Mouse (Mus musculus) embryonic facial prominence, embryonic 15.5 days (tissue): ENCODE results near the gene Gvin1. TPM values are rescaled to one million over a fixed set of nuclear protein-coding genes. Genes with fewer than 3 reads are reported as not detected.
"Not testable (repeated sequence)": the region's sequence is repeated elsewhere in the genome, so short reads cannot be mapped to it uniquely, and the experiment has no call there.

ENCODE experiments used
- ATAC-seq: fragments of 200-750 bp; cut with Nextera tagmentation; 2 replicates; pipeline ENCODE4 v1.8.0; 2017; ENCODE audit warnings: low read depth, moderate TSS enrichment; ENCODE audit not compliant: insufficient number of reproducible peaks, low FRiP score, low TSS enrichment
- H3K27ac ChIP-seq: fragments of 300-500 bp; sonication (generic); replicated peaks from 2 replicates; pipeline ENCODE4 v1.5.1; 2015; ENCODE audit warnings: mild to moderate bottlenecking, inconsistent platforms
- H3K27me3 ChIP-seq: fragments of 300-500 bp; sonication (generic); 2 replicates; pipeline ENCODE4 v1.6.1; 2015; ENCODE audit warnings: inconsistent platforms
- H3K36me3 ChIP-seq: fragments of 300-500 bp; sonication (generic); 2 replicates; pipeline ENCODE4 v1.6.1; 2015; ENCODE audit warnings: mild to moderate bottlenecking, inconsistent platforms
- H3K4me1 ChIP-seq: fragments of 300-500 bp; sonication (generic); 2 replicates; pipeline ENCODE4 v1.6.1; 2015; ENCODE audit warnings: inconsistent platforms
- H3K4me2 ChIP-seq: fragments of 300-500 bp; sonication (generic); replicated peaks from 2 replicates; pipeline ENCODE4 v1.6.1; 2015; ENCODE audit warnings: mild to moderate bottlenecking, inconsistent platforms
- H3K4me3 ChIP-seq: fragments of 300-500 bp; sonication (generic); replicated peaks from 2 replicates; pipeline ENCODE4 v1.5.1; 2015; ENCODE audit warnings: mild to moderate bottlenecking, inconsistent platforms
- H3K9ac ChIP-seq: fragments of 300-500 bp; sonication (generic); 2 replicates; pipeline ENCODE4 v1.6.1; 2015; ENCODE audit warnings: inconsistent platforms
- H3K9me3 ChIP-seq: fragments of 300-500 bp; sonication (generic); replicated peaks from 2 replicates; pipeline ENCODE4 v1.6.1; 2016; ENCODE audit warnings: inconsistent platforms
- WGBS: fragments of 180-500 bp; shearing (Covaris S2); methylation state at CpG from one replicate; pipeline ENCODE4 v1.1.7; 2015; 5-methylcytosine and 5-hydroxymethylcytosine counted together
- polyA plus RNA-seq: library from polyadenylated mRNA; unstranded; fragments of >200 nt; fragmentation: Nextera tagmentation; extraction: Ambion mirVana; gene quantifications from 2 replicates; pipeline ENCODE4 v1.2.1, GENCODE M21; 2015

The Gvin1 gene
- polyA plus RNA-seq, result 0.31 and 0.59 TPM in 2 replicates

DNA sequence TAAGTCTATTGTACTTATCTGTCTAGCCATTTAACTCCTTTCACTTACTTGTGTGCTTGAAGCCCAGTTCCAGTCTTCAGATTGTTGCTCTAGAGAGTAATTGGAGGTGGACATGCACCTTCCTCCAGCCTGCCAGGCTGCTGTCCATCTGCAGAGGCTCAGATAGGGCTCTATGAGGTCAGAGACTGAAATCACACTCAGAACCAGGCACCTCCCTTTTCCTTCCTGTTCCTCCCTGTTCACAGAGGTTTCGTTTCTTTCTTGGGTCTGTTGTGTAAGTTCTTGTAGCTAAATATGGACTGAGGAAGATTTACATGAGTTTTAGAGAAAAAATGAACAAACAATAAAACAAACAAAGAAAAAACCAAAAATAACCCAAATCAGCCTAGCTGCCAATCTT lies at the start of gene Gvin1:
Gene Gvin1, minus strand, starts transcription at position 150 of the 400 bp plus-strand sequence.
- not testable (repeated sequence) for ATAC-seq, H3K27ac ChIP-seq, H3K4me2 ChIP-seq, H3K4me1 ChIP-seq, H3K4me3 ChIP-seq, H3K9me3 ChIP-seq, H3K27me3 ChIP-seq, H3K36me3 ChIP-seq, H3K9ac ChIP-seq
- WGBS, result 56% methylated on average over 1 of the region's 1 CpGs

DNA sequence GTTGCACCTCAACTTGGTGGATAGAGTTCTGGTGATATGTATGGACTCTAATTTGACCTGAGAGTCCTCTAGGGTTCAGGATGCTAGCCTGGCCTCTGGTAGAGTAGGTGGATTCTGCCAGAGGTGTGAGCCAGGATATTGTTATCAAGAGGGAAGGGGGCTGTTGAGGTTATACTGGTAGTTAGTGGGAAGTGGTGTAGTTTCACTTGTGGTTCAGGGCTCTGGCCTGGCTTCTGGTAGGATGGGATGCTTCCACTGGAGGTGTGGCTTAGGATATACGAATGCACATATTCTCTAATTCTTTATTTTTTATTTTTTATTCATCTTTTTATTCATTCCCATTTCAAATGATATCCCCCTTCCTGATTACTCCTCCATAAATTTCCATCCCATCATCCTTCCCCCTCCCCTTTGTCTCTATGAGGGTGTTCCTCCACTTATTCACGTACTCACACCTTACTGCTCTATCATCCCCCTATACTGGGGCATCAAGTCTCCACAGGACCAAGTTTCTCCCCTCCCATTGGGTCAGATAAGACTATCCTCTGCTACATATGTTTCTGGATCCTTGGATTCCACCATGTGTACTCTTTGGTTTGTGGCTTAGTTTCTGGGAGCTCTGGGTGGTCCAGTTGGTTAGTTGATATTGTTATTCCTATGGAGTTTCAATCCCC lies 36.9 kb upstream of the Gvin1 start:
- Histone ChIP-seq H3K9me3 (no peaks in the 10 kb centered on the region), H3K4me2 (no peak overlapping the region), H3K4me1 (no peaks in the 10 kb centered on the region), H3K27me3 (no peaks in the 10 kb centered on the region), H3K4me3 (no peak overlapping the region), H3K9ac (no peak overlapping the region), H3K36me3 (no peaks in the 10 kb centered on the region), H3K27ac (no peak overlapping the region)
- 77% methylated on average over 2 of the region's 2 CpGs for WGBS
- ATAC-seq, result peak; percentile 54; the same call in 1 of the 2 replicates

DNA sequence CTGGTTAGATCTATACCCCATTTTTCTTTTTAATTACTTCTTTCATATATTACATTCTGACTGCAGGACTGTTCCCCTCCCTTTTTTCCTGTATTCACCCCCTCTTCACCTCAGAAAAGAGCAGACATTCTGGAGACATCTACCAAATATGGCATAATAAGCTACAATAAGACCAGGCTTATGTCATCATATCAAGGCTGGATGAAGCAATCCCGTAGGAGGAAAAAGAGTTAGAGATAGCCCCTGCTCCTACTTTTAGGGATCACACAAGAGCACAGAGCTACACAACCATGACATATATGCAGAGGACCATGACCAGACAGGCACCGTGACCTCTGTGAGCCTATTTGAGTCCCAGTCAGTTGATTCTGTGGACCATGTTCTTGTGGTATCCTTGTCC lies 33.8 kb upstream of the Gvin1 start:
- ATAC-seq, result no peak
- WGBS, result 88% methylated on average over 2 of the region's 2 CpGs
- no peak overlapping the region for H3K27ac ChIP-seq
- H3K4me1 ChIP-seq, result no peaks in the 10 kb centered on the region
- no peaks in the 10 kb centered on the region for H3K36me3 ChIP-seq
- H3K4me3 ChIP-seq, result no peak overlapping the region
- H3K9ac ChIP-seq, result no peak overlapping the region
- H3K27me3 ChIP-seq, result no peaks in the 10 kb centered on the region
- H3K4me2 ChIP-seq, result no peak overlapping the region
- H3K9me3 ChIP-seq, result no peaks in the 10 kb centered on the region

DNA sequence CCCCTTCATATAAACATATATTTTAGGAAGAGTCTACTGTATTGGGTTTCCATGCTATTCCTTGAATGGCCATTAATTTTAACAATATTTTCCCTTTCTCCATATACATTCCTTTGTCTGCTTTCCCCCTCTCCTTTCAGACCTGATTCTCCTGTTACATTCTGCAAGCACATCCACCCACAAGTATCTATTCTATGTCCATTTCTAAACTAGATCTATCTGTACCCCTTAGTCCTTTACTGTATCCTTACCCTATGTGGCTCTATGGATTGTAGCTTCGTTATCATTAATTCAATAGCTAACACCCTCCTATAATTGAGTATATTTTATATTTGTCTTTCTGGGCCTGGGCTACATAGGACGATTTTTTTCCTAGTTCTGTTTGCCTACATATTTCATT lies 33.1 kb upstream of the Gvin1 start:
- Histone ChIP-seq H3K4me2 (no peak overlapping the region), H3K27ac (no peak overlapping the region), H3K27me3 (no peaks in the 10 kb centered on the region), H3K36me3 (no peaks in the 10 kb centered on the region), H3K9me3 (no peaks in the 10 kb centered on the region), H3K9ac (no peak overlapping the region), H3K4me3 (no peak overlapping the region), H3K4me1 (no peaks in the 10 kb centered on the region)
- no peak for ATAC-seq
- 70% methylated on average over 2 of the region's 2 CpGs for whole genome bisulfite sequencing

DNA sequence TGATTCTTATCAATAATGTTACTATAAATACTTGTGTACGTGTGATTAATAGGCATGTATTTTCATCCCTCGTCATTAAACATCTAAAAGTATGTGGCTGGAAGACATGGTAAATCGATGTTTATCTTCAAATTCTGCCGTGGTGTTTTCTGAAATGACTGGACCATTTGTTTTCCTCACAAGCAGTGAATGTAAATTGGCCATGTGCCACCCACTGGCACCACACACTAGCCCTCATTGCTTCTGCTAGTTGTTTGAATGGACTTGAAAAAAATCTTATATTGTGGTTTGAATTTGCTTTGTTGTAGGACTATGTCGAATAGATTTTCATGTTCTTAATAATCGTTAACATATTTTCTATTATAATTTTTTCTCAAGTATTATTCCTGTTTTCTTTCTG lies 30.5 kb upstream of the Gvin1 start:
- no peaks in the 10 kb centered on the region for H3K27me3 ChIP-seq
- no peak overlapping the region for H3K4me3 ChIP-seq
- WGBS, result 79% methylated on average over 6 of the region's 6 CpGs
- no peaks in the 10 kb centered on the region for H3K36me3 ChIP-seq
- ATAC-seq, result no peak
- H3K9ac ChIP-seq, result no peak overlapping the region
- H3K4me2 ChIP-seq, result no peak overlapping the region
- no peaks in the 10 kb centered on the region for H3K9me3 ChIP-seq
- no peak overlapping the region for H3K27ac ChIP-seq
- no peaks in the 10 kb centered on the region for H3K4me1 ChIP-seq

GRCm38 (mm10) chr7:106240484-106241275 lies 25.6 kb upstream of the Gvin1 start:
- H3K9me3 ChIP-seq, H3K4me1 ChIP-seq, H3K4me3 ChIP-seq, ATAC-seq, H3K4me2 ChIP-seq, H3K36me3 ChIP-seq, H3K27me3 ChIP-seq, H3K9ac ChIP-seq, H3K27ac ChIP-seq: not testable (repeated sequence)
- WGBS, result 88% methylated on average over 12 of the region's 12 CpGs

DNA sequence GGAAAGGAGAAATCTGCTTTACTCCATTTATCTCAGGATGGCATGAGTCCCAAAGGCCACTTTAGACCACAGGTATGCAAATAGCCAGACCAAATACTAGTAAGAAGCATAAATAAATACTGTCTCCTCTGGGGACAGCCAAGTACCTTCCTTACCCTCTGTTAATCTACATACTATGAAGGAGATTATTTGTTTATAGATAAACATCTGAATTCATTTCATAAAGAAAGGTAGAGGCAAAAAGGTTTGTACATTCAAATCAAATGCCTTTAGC lies 22.0 kb upstream of the Gvin1 start:
- H3K4me1 ChIP-seq, result no peaks in the 10 kb centered on the region
- H3K36me3 ChIP-seq, result no peaks in the 10 kb centered on the region
- H3K9ac ChIP-seq, result no peak overlapping the region
- H3K27me3 ChIP-seq, result no peaks in the 10 kb centered on the region
- H3K27ac ChIP-seq, result no peak overlapping the region
- no peak overlapping the region for H3K4me3 ChIP-seq
- no peaks in the 10 kb centered on the region for H3K9me3 ChIP-seq
- no peak overlapping the region for H3K4me2 ChIP-seq
- no peak for ATAC-seq

DNA sequence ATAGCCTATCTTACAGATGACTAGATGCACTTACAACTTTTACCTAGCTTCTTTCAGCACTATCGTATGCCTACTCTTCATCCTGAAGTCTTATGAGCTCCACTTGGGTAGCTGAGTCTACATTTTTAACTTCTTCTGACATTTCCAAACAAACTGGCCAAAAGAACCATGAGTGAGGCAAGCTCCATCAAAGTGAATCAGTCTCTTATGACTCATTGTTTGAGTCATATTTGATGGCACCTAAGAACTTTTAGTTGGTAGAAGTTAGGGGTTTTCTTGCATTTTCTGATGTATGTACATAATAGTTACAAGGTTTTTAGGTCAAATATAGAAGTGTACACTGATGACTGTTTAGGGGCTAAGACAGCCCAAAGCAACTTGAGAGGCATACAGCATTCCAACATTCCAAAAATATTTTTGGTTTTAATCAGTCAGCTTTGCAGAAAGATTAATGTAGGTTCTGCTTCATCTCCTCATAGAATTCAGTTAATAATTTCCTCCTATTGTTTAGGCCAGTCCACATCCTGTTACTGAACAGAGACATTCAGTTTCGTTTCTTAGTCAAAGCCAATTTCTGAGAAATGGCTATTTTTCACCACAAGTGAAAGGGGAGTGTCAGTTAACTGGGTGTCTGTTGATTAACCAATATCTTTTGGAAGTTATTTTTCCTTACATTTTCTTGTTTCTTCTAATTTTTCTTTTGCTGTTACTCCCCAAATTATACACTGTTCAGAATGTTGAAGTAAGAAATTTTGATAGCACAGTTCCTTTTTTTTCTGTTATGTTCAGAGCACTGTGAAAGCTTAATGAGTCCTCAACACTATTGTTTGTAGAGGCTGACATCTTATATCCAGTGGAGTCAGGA lies 21.4 kb upstream of the Gvin1 start:
- H3K9ac ChIP-seq, result no peak overlapping the region
- no peaks in the 10 kb centered on the region for H3K27me3 ChIP-seq
- H3K4me2 ChIP-seq, result no peak overlapping the region
- no peaks in the 10 kb centered on the region for H3K9me3 ChIP-seq
- no peaks in the 10 kb centered on the region for H3K36me3 ChIP-seq
- H3K4me3 ChIP-seq, result no peak overlapping the region
- H3K4me1 ChIP-seq, result no peaks in the 10 kb centered on the region
- H3K27ac ChIP-seq, result no peak overlapping the region
- WGBS, result 64% methylated on average over 2 of the region's 2 CpGs
- no peak for ATAC-seq

- Histone ChIP-seq H3K4me2 (no peak overlapping the region), H3K27me3 (no peaks in the 10 kb centered on the region), H3K4me3 (no peak overlapping the region), H3K36me3 (no peaks in the 10 kb centered on the region), H3K9ac (no peak overlapping the region), H3K9me3 (no peaks in the 10 kb centered on the region), H3K27ac (no peak overlapping the region), H3K4me1 (no peaks in the 10 kb centered on the region)
- 68% methylated on average over 2 of the region's 2 CpGs for WGBS
- no peak for ATAC-seq
Observed at GRCm38 (mm10) chr7:106235596-106235995, 20.5 kb upstream of the Gvin1 start.

DNA sequence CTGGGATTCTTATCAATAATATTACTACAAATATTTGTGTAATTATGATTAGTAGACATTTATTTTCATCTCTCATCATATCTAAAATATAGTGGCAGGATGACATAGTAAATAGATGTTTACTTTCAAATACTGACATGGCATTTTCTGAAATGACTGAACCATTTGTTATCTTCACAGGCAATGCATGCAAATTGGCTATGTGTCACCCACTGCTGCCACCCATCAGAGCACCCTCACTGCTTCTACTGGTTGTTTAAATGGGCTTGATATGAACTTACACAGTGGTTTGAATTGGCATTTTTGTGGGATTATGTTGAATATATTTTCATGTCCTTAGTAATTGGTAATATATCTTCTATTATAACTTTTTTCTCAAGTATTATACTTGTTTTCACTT lies 784 bp upstream of the Gvin1 start:
- not testable (repeated sequence) for H3K27ac ChIP-seq, ATAC-seq, H3K27me3 ChIP-seq, H3K9me3 ChIP-seq, H3K4me1 ChIP-seq, H3K4me2 ChIP-seq, H3K4me3 ChIP-seq, H3K36me3 ChIP-seq, H3K9ac ChIP-seq

DNA sequence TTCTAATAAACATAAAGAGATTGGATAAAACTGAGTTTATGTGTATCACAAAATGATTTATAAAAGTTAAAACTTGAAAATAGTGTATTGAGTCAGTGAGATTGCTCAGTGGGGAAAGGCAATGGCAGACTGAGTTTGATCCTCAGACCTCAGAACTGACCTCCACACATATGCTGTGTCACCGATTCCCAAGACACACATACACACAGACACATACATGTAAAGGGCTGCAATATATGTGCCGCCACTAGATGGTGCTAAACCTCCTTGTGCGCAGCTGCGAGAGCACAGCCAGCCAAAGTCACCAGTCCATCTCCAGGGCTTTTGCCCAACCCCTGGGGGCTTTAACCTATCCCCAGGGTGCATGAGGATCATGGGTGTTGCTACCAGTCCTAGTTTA lies 1.4 kb downstream of the Gvin1 start:
- H3K36me3 ChIP-seq, H3K4me2 ChIP-seq, H3K4me3 ChIP-seq, H3K27ac ChIP-seq, H3K9ac ChIP-seq, ATAC-seq, H3K9me3 ChIP-seq, H3K27me3 ChIP-seq, H3K4me1 ChIP-seq: not testable (repeated sequence)
- no CpG with 5 or more reads among the region's 4 CpGs for WGBS
